Mouse (Mus musculus) small intestine, adult 2 months (tissue): ENCODE measurements around the gene Elmo1.

ENCODE experiments used
- CTCF ChIP-seq: fragments of 200-500 bp; IDR thresholded peaks from 2 replicates; pipeline ENCODE4 v1.5.1; 2012; ENCODE audit warnings: low read depth, mild to moderate bottlenecking, control low read depth, inconsistent platforms, low read length, moderate library complexity, mixed read lengths; ENCODE audit not compliant: insufficient replicate concordance, insufficient read length; ENCODE audit errors: extremely low read depth
- POLR2A ChIP-seq: fragments of 200-500 bp; IDR thresholded peaks from 2 replicates; pipeline ENCODE4 v1.6.1; 2012; ENCODE audit warnings: low read depth, mild to moderate bottlenecking, control low read depth, inconsistent platforms, low read length, moderate library complexity

DNA sequence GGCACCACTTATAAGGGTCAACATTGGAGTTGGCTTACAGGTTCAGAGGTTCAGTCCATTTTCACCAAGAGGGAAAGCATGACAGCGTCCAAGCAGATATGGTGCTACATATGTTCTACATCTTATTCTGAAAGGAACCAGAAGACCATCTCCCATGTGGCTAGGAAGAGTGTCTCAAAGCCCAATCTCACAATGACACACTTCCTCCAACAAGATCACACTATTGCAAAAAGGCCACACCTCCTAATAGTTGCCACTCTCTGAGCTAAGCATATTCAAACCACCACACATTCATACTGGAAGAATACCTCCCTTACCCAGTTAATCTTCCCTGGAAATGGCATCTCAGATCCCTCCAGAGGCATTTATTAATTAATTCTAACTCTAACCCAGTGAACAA lies 66.7 kb downstream of the Elmo1 start:
- TF ChIP-seq CTCF (no peak), POLR2A (no peak)
